Mouse (Mus musculus) MEL (cell line): Measurements from ENCODE around the gene Gm29609. TPM values are rescaled to one million over a fixed set of nuclear protein-coding genes. Genes with fewer than 3 reads are reported as not detected.

Experiments used
- DNase-seq: peaks from one replicate; pipeline ENCODE4 v3.0.0; 2011; ENCODE audit warnings: low read depth, low spot score
- H3K27ac ChIP-seq: 2 replicates; pipeline ENCODE4 v1.5.1; 2012; ENCODE audit warnings: low read depth, mild to moderate bottlenecking, control low read depth, low read length, moderate library complexity; ENCODE audit not compliant: control insufficient read depth
- H3K27me3 ChIP-seq, 2 experiments: fragments of 150-350 bp in 1 of 2; sonication (generic) in 1 of 2; 2 replicates each; pipeline ENCODE4 v1.6.1; 2012; ENCODE audit warnings: low read length in 2 of 2, mild to moderate bottlenecking in 2 of 2, improper control_type of control experiment in 1 of 2, moderate library complexity in 1 of 2; ENCODE audit not compliant: insufficient read depth in 2 of 2, control insufficient read depth in 1 of 2
- H3K36me3 ChIP-seq, 2 experiments: 2 replicates each; pipeline ENCODE4 v1.6.1; 2012 to 2014; ENCODE audit warnings: low read length in 2 of 2, improper control_type of control experiment in 1 of 2, inconsistent platforms in 1 of 2, mild to moderate bottlenecking in 1 of 2; ENCODE audit not compliant: insufficient read depth in 2 of 2, control insufficient read depth in 1 of 2
- H3K4me1 ChIP-seq, 2 experiments: fragments of 150-350 bp in 1 of 2; sonication (generic) in 1 of 2; 2 replicates each; pipeline ENCODE4 v1.6.1; 2012; ENCODE audit warnings: low read length in 2 of 2, improper control_type of control experiment in 1 of 2, mild to moderate bottlenecking in 1 of 2; ENCODE audit not compliant: insufficient read depth in 2 of 2, control insufficient read depth in 1 of 2
- H3K4me3 ChIP-seq, 2 experiments: fragments of 150-350 bp in 1 of 2; sonication (generic) in 1 of 2; 2 replicates each; pipeline ENCODE4 v1.5.1; 2012; ENCODE audit warnings: low read depth in 2 of 2, low read length in 2 of 2, mild to moderate bottlenecking in 2 of 2, moderate library complexity in 2 of 2, control low read depth in 1 of 2, improper control_type of control experiment in 1 of 2; ENCODE audit not compliant: control insufficient read depth in 1 of 2, insufficient read depth in 1 of 2
- H3K79me2 ChIP-seq: 2 replicates; pipeline ENCODE4 v1.6.1; 2012; ENCODE audit warnings: mild to moderate bottlenecking, low read length, moderate library complexity; ENCODE audit not compliant: control insufficient read depth, poor library complexity, insufficient read depth
- H3K9ac ChIP-seq: 2 replicates; pipeline ENCODE4 v1.6.1; 2012; ENCODE audit warnings: low read depth, mild to moderate bottlenecking, control low read depth, low read length, moderate library complexity; ENCODE audit not compliant: control insufficient read depth, poor library complexity, severe bottlenecking
- H3K9me3 ChIP-seq: fragments of 150-350 bp; sonication (generic); replicated peaks from 2 replicates; pipeline ENCODE4 v1.6.1; 2012; ENCODE audit warnings: mild to moderate bottlenecking, low read length, improper control_type of control experiment, moderate library complexity; ENCODE audit not compliant: insufficient read depth
- CHD1 ChIP-seq: IDR thresholded peaks from 2 replicates; pipeline ENCODE4 v1.6.1; 2012; ENCODE audit warnings: low read depth, mild to moderate bottlenecking, inconsistent platforms, low read length, improper control_type of control experiment
- CTCF ChIP-seq, 3 experiments: IDR thresholded peaks in 2 of 3; conservative IDR thresholded peaks in 1 of 3; 2 replicates each; pipeline ENCODE4 v1.5.1; 2011 to 2012; ENCODE audit warnings: low read length in 3 of 3, low read depth in 2 of 3, mild to moderate bottlenecking in 2 of 3, improper control_type of control experiment in 1 of 3, inconsistent platforms in 1 of 3, mixed read lengths in 1 of 3, moderate library complexity in 1 of 3; ENCODE audit not compliant: control insufficient read depth in 1 of 3, insufficient read depth in 1 of 3, poor library complexity in 1 of 3, severe bottlenecking in 1 of 3
- E2F4 ChIP-seq: IDR thresholded peaks from 2 replicates; pipeline ENCODE4 v1.6.1; 2011; ENCODE audit warnings: low read depth, low read length, improper control_type of control experiment, borderline replicate concordance
- ELF1 ChIP-seq: IDR thresholded peaks from 2 replicates; pipeline ENCODE4 v1.6.1; 2014; ENCODE audit warnings: low read depth, mild to moderate bottlenecking, inconsistent platforms, low read length, improper control_type of control experiment, moderate library complexity
- GABPA ChIP-seq: IDR thresholded peaks from 2 replicates; pipeline ENCODE4 v1.6.1; 2012; ENCODE audit warnings: low read depth, mild to moderate bottlenecking, inconsistent platforms, low read length, improper control_type of control experiment, moderate library complexity
- HCFC1 ChIP-seq: IDR thresholded peaks from 2 replicates; pipeline ENCODE4 v1.6.1; 2012; ENCODE audit warnings: low read depth, mild to moderate bottlenecking, inconsistent platforms, low read length, improper control_type of control experiment, moderate library complexity
- JUND ChIP-seq: IDR thresholded peaks from 2 replicates; pipeline ENCODE4 v1.6.1; 2011; ENCODE audit warnings: low read depth, mild to moderate bottlenecking, improper control_type of control experiment, low read length
- KAT2A ChIP-seq: conservative IDR thresholded peaks from 2 replicates; pipeline ENCODE4 v1.6.1; 2012; ENCODE audit warnings: low read depth, low read length, improper control_type of control experiment, inconsistent platforms
- MAX ChIP-seq: IDR thresholded peaks from 2 replicates; pipeline ENCODE4 v1.6.1; 2011; ENCODE audit warnings: low read length, improper control_type of control experiment
- MEF2A ChIP-seq: IDR thresholded peaks from 2 replicates; pipeline ENCODE4 v1.6.1; 2014; ENCODE audit warnings: low read depth, mild to moderate bottlenecking, inconsistent platforms, low read length, improper control_type of control experiment; ENCODE audit not compliant: poor library complexity, insufficient replicate concordance, severe bottlenecking; ENCODE audit errors: extremely low read depth
- MXI1 ChIP-seq: IDR thresholded peaks from 2 replicates; pipeline ENCODE4 v1.6.1; 2011; ENCODE audit warnings: mild to moderate bottlenecking, low read depth, low read length, improper control_type of control experiment
- MYB ChIP-seq: IDR thresholded peaks from 2 replicates; pipeline ENCODE4 v1.6.1; 2011; ENCODE audit warnings: mild to moderate bottlenecking, low read depth, low read length, improper control_type of control experiment
- MYC ChIP-seq: IDR thresholded peaks from 2 replicates; pipeline ENCODE4 v1.6.1; 2011; ENCODE audit warnings: low read depth, mild to moderate bottlenecking, low read length, improper control_type of control experiment, moderate library complexity
- NELFE ChIP-seq: IDR thresholded peaks from 2 replicates; pipeline ENCODE4 v1.6.1; 2011; ENCODE audit warnings: low read depth, low read length, improper control_type of control experiment
- POLR2AphosphoS2 ChIP-seq: IDR thresholded peaks from 2 replicates; pipeline ENCODE4 v1.6.1; 2011; ENCODE audit warnings: low read length, improper control_type of control experiment
- RAD21 ChIP-seq: IDR thresholded peaks from 2 replicates; pipeline ENCODE4 v1.6.1; 2011; ENCODE audit warnings: mild to moderate bottlenecking, low read depth, low read length, improper control_type of control experiment
- RCOR1 ChIP-seq: IDR thresholded peaks from 2 replicates; pipeline ENCODE4 v1.6.1; 2012; ENCODE audit warnings: low read depth, mild to moderate bottlenecking, inconsistent platforms, low read length, improper control_type of control experiment
- SIN3A ChIP-seq: IDR thresholded peaks from 2 replicates; pipeline ENCODE4 v1.6.1; 2012; ENCODE audit warnings: low read length, improper control_type of control experiment, inconsistent platforms
- SMC3 ChIP-seq: IDR thresholded peaks from 2 replicates; pipeline ENCODE4 v1.6.1; 2011; ENCODE audit warnings: low read depth, low read length, improper control_type of control experiment
- TCF12 ChIP-seq: IDR thresholded peaks from 2 replicates; pipeline ENCODE4 v1.6.1; 2014; ENCODE audit warnings: low read depth, mild to moderate bottlenecking, inconsistent platforms, low read length, improper control_type of control experiment, moderate library complexity
- UBTF ChIP-seq: IDR thresholded peaks from 2 replicates; pipeline ENCODE4 v1.6.1; 2012; ENCODE audit warnings: low read depth, mild to moderate bottlenecking, inconsistent platforms, low read length, improper control_type of control experiment, moderate library complexity, borderline replicate concordance; ENCODE audit not compliant: insufficient read depth
- USF1 ChIP-seq: IDR thresholded peaks from 2 replicates; pipeline ENCODE4 v1.6.1; 2014; ENCODE audit warnings: low read depth, mild to moderate bottlenecking, inconsistent platforms, low read length, improper control_type of control experiment, moderate library complexity
- USF2 ChIP-seq, 2 experiments: IDR thresholded peaks; 2 replicates each; pipeline ENCODE4 v1.6.1; 2011 to 2012; ENCODE audit warnings: improper control_type of control experiment in 2 of 2, low read length in 2 of 2, borderline replicate concordance in 1 of 2, inconsistent platforms in 1 of 2, low read depth in 1 of 2, mild to moderate bottlenecking in 1 of 2; ENCODE audit not compliant: insufficient read depth in 1 of 2
- ZC3H11A ChIP-seq: IDR thresholded peaks from 2 replicates; pipeline ENCODE4 v1.6.1; 2012; ENCODE audit warnings: low read depth, mild to moderate bottlenecking, inconsistent platforms, low read length, improper control_type of control experiment
- ZKSCAN1 ChIP-seq: IDR thresholded peaks from 2 replicates; pipeline ENCODE4 v1.6.1; 2012; ENCODE audit warnings: low read depth, mild to moderate bottlenecking, inconsistent platforms, low read length, improper control_type of control experiment, moderate library complexity
- ZMIZ1 ChIP-seq: IDR thresholded peaks from 2 replicates; pipeline ENCODE4 v1.6.1; 2012; ENCODE audit warnings: low read depth, mild to moderate bottlenecking, inconsistent platforms, low read length, improper control_type of control experiment, moderate library complexity
- ZNF384 ChIP-seq: IDR thresholded peaks from 2 replicates; pipeline ENCODE4 v1.6.1; 2012; ENCODE audit warnings: low read depth, mild to moderate bottlenecking, inconsistent platforms, low read length, improper control_type of control experiment
- polyA plus RNA-seq, 2 experiments: library from polyadenylated mRNA; stranded (reverse) in 1 of 2; unstranded in 1 of 2; fragments of >175 nt in 1 of 2; fragments of >200 nt in 1 of 2; gene quantifications; 2 replicates each; pipeline versions ENCODE4 v1.2.1 to v1.2.4; 2012; ENCODE audit warnings: low replicate concordance in 2 of 2, low read depth in 1 of 2; ENCODE audit not compliant: insufficient read length in 2 of 2, insufficient read depth in 1 of 2, missing spikeins in 1 of 2
- total RNA-seq: library from RNA; depleted of rRNA; stranded (reverse); fragments of 300-350 nt; gene quantifications from 2 replicates; pipeline ENCODE4 v1.2.3, GENCODE M21; 2012

Gm29609 gene
- total and polyA plus RNA-seq, 3 experiments, result 5.0 to 6.4 TPM; not detected in 1

- DNase-seq, result no peak
Observed at GRCm38 (mm10) chr5:31116354-31116753, 63.4 kb downstream of the Gm29609 start, which contains the start of gene Trim54. Trim54 (plus strand) TSS chr5:31116712.

GRCm38 (mm10) chr5:31110781-31111180 is 68.9 kb downstream of the Gm29609 start:
- Histone ChIP-seq H3K79me2 (no peaks in the 10 kb centered on the region), H3K27ac (no peak overlapping the region), H3K27me3 (peaks cover 3 to 11% of the 10 kb centered on the region in 2 experiments), H3K36me3 (no peaks in the 10 kb centered on the region), H3K4me1 (no peaks in the 10 kb centered on the region)
- TF ChIP-seq GABPA (no peak), ELF1 (no peak), MEF2A (no peak), MAX (no peak), CHD1 (no peak), MYB (no peak), ZNF384 (peak; percentile 67), CTCF (IDR thresholded peaks at IDR 0.05 in 2 of 3, conservative IDR thresholded peaks at IDR 0.05 in 1 of 3; ENCODE audit: control insufficient read depth in 1 of 3, insufficient read depth in 1 of 3, low read depth in 2 of 3, low read length in 3 of 3, poor library complexity in 1 of 3, severe bottlenecking in 1 of 3) (peak; percentile 47 to 78 (median 74)), USF2 (IDR thresholded peaks at IDR 0.05; ENCODE audit: borderline replicate concordance in 1 of 2, insufficient read depth in 1 of 2, low read depth in 1 of 2, low read length in 2 of 2) (no peak), SMC3 (peak; percentile 87), TCF12 (no peak), NELFE (no peak), KAT2A (no peak), ZMIZ1 (no peak), ZC3H11A (peak; percentile 50), SIN3A (0 out of 2 replicates have a peak, but pooled peaks have one; percentile 31), JUND (0 out of 2 replicates have a peak, but pooled peaks have one; percentile 30), RAD21 (peak; percentile 69), ZKSCAN1 (no peak)
- TF ChIP-seq, all 39 proteins: peak for 7
- H3K9me3 ChIP-seq, result no peaks in the 10 kb centered on the region
- no peak overlapping the region for H3K4me3 ChIP-seq
- H3K9ac ChIP-seq, result no peak overlapping the region
- peak; percentile 69 for DNase-seq

More at GRCm38 (mm10) chr5:31116354-31116753, 63.4 kb downstream of the Gm29609 start, which contains the start of gene Trim54:
- H3K79me2 ChIP-seq, result no peaks in the 10 kb centered on the region
- H3K4me1 ChIP-seq, result peaks cover 1 to 4% of the 10 kb centered on the region in 2 experiments; a peak in 3 of 4 replicates
- no peak within 1 kb of the TSS for H3K27ac ChIP-seq
- no peak within 1 kb of the TSS for H3K9ac ChIP-seq
- TF ChIP-seq E2F4, result no peak
- no peak for TF ChIP-seq POLR2AphosphoS2
- TF ChIP-seq USF1, result no peak
- TF ChIP-seq CHD1, result no peak
- no peak for TF ChIP-seq MYC
- no peak for TF ChIP-seq MXI1
- TF ChIP-seq HCFC1, result no peak
- no peak for TF ChIP-seq RCOR1
- TF ChIP-seq CTCF (IDR thresholded peaks at IDR 0.05 in 2 of 3, conservative IDR thresholded peaks at IDR 0.05 in 1 of 3; ENCODE audit: control insufficient read depth in 1 of 3, insufficient read depth in 1 of 3, low read depth in 2 of 3, low read length in 3 of 3, poor library complexity in 1 of 3, severe bottlenecking in 1 of 3), result no peak
- no peak for TF ChIP-seq UBTF
- no peak for TF ChIP-seq MEF2A
- peaks cover 0 to 4% of the 10 kb centered on the region in 2 experiments; a peak in 1 of 4 replicates for H3K36me3 ChIP-seq
- no peaks in the 10 kb centered on the region for H3K9me3 ChIP-seq
- peaks cover 6 to 18% of the 10 kb centered on the region in 2 experiments for H3K27me3 ChIP-seq
- no peak within 1 kb of the TSS for H3K4me3 ChIP-seq
